In the genomic region with DNA sequence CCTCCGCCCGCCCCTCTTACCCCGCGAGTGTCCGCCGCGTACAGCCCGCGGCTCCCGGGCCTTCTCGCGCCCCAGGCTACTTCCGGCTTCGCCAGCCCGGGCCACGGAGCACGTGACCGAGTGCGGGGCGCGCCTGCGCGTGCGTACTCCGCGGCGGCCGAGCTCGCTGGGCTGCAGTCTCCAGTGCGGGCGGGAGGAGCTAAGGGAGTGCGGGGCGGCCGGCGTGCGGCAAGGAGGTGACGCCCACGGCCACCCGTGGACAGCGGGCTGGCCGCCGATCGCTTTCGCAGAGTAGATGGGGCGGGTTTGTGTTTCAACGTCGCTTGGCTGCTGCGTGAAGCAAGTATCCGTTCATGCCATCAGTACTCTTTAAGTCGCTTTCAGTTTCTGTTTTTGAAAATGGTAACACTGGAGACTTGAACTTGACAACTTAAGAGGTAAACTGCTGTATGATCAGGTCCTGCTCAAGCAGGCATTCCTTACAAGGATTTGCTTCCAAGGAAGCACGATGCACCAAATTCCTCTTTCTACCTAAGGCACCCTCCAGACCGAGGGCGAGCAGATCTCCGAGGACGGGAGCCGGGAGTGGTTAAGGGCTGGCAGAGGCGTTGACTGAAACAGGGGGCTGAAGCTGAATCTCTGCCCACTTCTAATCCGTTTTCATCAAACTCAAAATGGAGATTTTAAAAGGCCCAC, we compare ENCODE assay signal across 8 mouse cellular contexts. TPM values are rescaled to one million over a fixed set of nuclear protein-coding genes. Genes with fewer than 3 reads are reported as not detected.
DNase-seq lines count a peak whose midpoint lies in the region; ATAC-seq lines count a peak whose summit lies in the region.

A gene (minus strand): TSS at position 113 of the 696 bp plus-strand sequence.

- peaks cover 13% of the 10 kb centered on the region for H3K4me1 ChIP-seq in hindbrain, embryonic 10.5 days (replicated peaks)

- H3K27me3 ChIP-seq in hindbrain, embryonic 10.5 days (ENCODE audit: insufficient read depth, poor library complexity, severe bottlenecking), result no peaks in the 10 kb centered on the region

- ATAC-seq in frontal cortex, adult (ENCODE audit: low TSS enrichment), result peak; percentile 91

- peaks cover 50% of the 10 kb centered on the region for H3K36me3 ChIP-seq in hindbrain, embryonic 10.5 days

- peak within 1 kb of the TSS; percentile 94 for H3K27ac ChIP-seq in hindbrain, embryonic 10.5 days

- DNase-seq in MEL-GATA-1-ER (ENCODE audit: extremely low read depth, low read depth), result peak; percentile 44
- peak; percentile 92 for DNase-seq in cerebellum, adult 8-10 months
- peak; percentile 91 for DNase-seq in hindbrain, embryonic 10.5 days (ENCODE audit: low spot score)
- DNase-seq in layer of hippocampus, postnatal 10 days (ENCODE audit: low spot score in 2 of 2), result peak; percentile 90 to 94
- DNase-seq in lung, postnatal 10 days, result peak; percentile 95
- DNase-seq in ovary, postnatal 36 days (ENCODE audit: low spot score), result peak; percentile 94
- DNase-seq in thymus, postnatal 25 days, result peak; percentile 92

- WGBS in hindbrain, embryonic 10.5 days, result under 1% methylated on average over 54 of the region's 58 CpGs

- H3K4me3 ChIP-seq in hindbrain, embryonic 10.5 days, result peak within 1 kb of the TSS; percentile 83

- no peaks in the 10 kb centered on the region for H3K9me3 ChIP-seq in hindbrain, embryonic 10.5 days

RNA-seq across cellular contexts. Expression of the gene that starts here (rescaled TPM):
- 29.7 and 30.6 TPM in 2 replicates for polyA plus RNA-seq in hindbrain, embryonic 10.5 days (2016; fragmentation: Nextera tagmentation; extraction: Ambion mirVana)
- total RNA-seq in layer of hippocampus, postnatal 10 days (2021), result 10 to 100 TPM; 40.9 to 43.7 TPM

Comparison
In these comparisons a context has a peak if more than half of its experiments do, and no peak if none do; other contexts are left out.
1. Peak in every context shown above with its lines: DNase-seq, ATAC-seq, H3K4me3 ChIP-seq and H3K27ac ChIP-seq.
2. DNase-seq: peak in every context shown above with its lines; median percentile 95 in lung, postnatal 10 days; 94 in ovary, postnatal 36 days; 92 in cerebellum, adult 8-10 months; 92 in layer of hippocampus, postnatal 10 days; 92 in thymus, postnatal 25 days; 91 in hindbrain, embryonic 10.5 days; 44 in MEL-GATA-1-ER.